Mouse (Mus musculus): ENCODE results near the gene Apoc4. TPM values are rescaled to one million over a fixed set of nuclear protein-coding genes. Genes with fewer than 3 reads are reported as not detected.

Apoc4 gene
- polyA plus RNA-seq, 1 experiment from 2014 or later, result not detected

- peaks cover 57% of the 10 kb centered on the region for H3K36me3 ChIP-seq (replicated peaks)
- no peak overlapping the region for H3K4me2 ChIP-seq
- ATAC-seq (ENCODE audit: low FRiP score), result no peak
- 58% methylated on average over 4 of the region's 4 CpGs for WGBS
- H3K27me3 ChIP-seq, result no peaks in the 10 kb centered on the region
- no peak overlapping the region for H3K4me3 ChIP-seq (replicated peaks)
- H3K9me3 ChIP-seq, result no peaks in the 10 kb centered on the region
- H3K9ac ChIP-seq, result no peak overlapping the region
- H3K4me1 ChIP-seq, result peaks cover 19% of the 10 kb centered on the region
- no peak overlapping the region for H3K27ac ChIP-seq
Observed at GRCm38 (mm10) chr7:19713196-19713595, 31.9 kb upstream of the Apoc4 start.

DNA sequence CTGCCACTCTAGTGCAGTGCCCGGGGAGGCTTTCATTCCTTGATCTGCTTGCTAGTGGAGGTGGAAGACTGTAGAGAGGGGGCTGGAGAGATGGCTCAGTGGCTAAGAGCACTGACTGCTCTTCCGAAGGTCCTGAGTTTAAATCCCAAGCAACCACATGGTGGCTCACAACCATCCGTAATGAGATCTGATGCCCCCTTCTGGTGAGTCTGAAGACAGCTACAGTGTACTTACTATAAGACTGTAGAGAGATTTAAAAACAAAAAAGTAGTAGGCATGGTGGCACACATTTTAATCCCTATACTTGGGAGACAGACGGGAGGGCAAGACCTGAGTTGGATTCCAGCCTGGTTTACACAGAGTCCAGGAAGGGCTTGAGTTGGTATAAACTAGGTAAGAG, 31.1 kb upstream of the Apoc4 start:
- H3K9ac ChIP-seq, result no peak overlapping the region
- H3K4me1 ChIP-seq, result peaks cover 19% of the 10 kb centered on the region
- no peak overlapping the region for H3K4me2 ChIP-seq
- no peak overlapping the region for H3K4me3 ChIP-seq (replicated peaks)
- H3K27me3 ChIP-seq, result no peaks in the 10 kb centered on the region
- peaks cover 62% of the 10 kb centered on the region for H3K36me3 ChIP-seq (replicated peaks)
- H3K27ac ChIP-seq, result no peak overlapping the region
- WGBS, result 72% methylated on average over 4 of the region's 4 CpGs
- no peak for ATAC-seq (ENCODE audit: low FRiP score)
- no peaks in the 10 kb centered on the region for H3K9me3 ChIP-seq

DNA sequence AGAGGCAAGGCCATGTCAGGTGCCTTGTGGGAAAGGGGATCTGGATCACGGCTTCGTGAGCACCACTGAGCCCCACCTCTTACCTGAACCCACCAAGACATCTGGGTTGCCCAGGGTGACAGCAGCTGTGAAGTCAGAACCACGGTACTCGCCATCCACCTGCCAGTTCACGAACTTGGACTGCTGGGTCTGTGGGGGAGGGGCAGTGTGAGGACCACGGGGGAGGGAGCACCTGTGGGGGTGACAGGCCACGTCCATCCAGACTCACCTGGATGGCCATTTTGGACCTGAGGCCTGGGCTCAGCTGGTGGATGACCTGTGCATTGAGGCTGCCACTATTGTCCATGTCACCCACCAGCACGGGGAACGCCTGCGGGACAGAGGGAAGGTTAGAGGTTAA, 29.4 kb upstream of the Apoc4 start:
- peaks cover 70% of the 10 kb centered on the region for H3K36me3 ChIP-seq (replicated peaks)
- 94% methylated on average over 10 of the region's 10 CpGs for WGBS

GRCm38 (mm10) chr7:19705271-19705670, 24.0 kb upstream of the Apoc4 start:
- Histone ChIP-seq H3K4me2 (no peak overlapping the region), H3K27me3 (no peaks in the 10 kb centered on the region), H3K4me1 (peaks cover 3% of the 10 kb centered on the region), H3K9me3 (no peaks in the 10 kb centered on the region), H3K27ac (no peak overlapping the region), H3K9ac (no peak overlapping the region), H3K36me3 (replicated peaks) (peaks cover 69% of the 10 kb centered on the region), H3K4me3 (replicated peaks) (no peak overlapping the region)
- no peak for ATAC-seq (ENCODE audit: low FRiP score)
- WGBS, result 95% methylated on average over 7 of the region's 7 CpGs

More for the DNA sequence above, 29.4 kb upstream of the Apoc4 start:
- Histone ChIP-seq H3K27ac (no peak overlapping the region), H3K27me3 (no peaks in the 10 kb centered on the region), H3K4me2 (no peak overlapping the region), H3K4me1 (peaks cover 13% of the 10 kb centered on the region), H3K4me3 (replicated peaks) (no peak overlapping the region), H3K9ac (no peak overlapping the region), H3K9me3 (no peaks in the 10 kb centered on the region)
- ATAC-seq (ENCODE audit: low FRiP score), result no peak

DNA sequence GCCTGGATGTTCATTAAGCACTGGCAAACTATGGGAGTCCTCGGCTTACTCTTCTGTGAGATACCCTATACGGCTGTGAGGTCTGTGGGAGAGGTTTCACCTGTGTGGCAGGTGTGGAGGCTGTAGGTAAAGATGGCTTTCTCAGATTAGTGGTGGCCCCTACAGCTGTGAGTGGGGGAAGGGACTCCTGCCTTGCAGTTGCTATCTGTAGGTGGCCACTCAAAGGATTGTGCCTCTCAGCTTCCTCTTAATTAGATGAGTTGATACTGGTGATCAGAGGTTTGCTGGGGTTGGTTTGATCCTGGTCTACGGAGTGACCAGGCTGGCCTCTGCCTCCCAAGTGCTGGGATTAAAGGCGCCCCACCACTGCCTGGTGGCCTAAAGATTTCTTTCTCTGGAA, 23.2 kb upstream of the Apoc4 start:
- ATAC-seq (ENCODE audit: low FRiP score), result no peak
- no peaks in the 10 kb centered on the region for H3K9me3 ChIP-seq
- H3K36me3 ChIP-seq (replicated peaks), result peaks cover 63% of the 10 kb centered on the region
- H3K4me1 ChIP-seq, result peaks cover 5% of the 10 kb centered on the region
- H3K4me3 ChIP-seq (replicated peaks), result no peak overlapping the region
- no peak overlapping the region for H3K27ac ChIP-seq
- no peak overlapping the region for H3K4me2 ChIP-seq
- no peaks in the 10 kb centered on the region for H3K27me3 ChIP-seq
- 87% methylated on average over 4 of the region's 4 CpGs for whole genome bisulfite sequencing
- H3K9ac ChIP-seq, result no peak overlapping the region

GRCm38 (mm10) chr7:19702859-19703555, 21.7 kb upstream of the Apoc4 start:
- H3K36me3 ChIP-seq (replicated peaks), result peaks cover 50% of the 10 kb centered on the region
- 0 out of 2 replicates have a peak, but pooled peaks cover 4% of the 10 kb centered on the region for H3K27me3 ChIP-seq
- H3K9me3 ChIP-seq, result no peaks in the 10 kb centered on the region
- no peak overlapping the region for H3K27ac ChIP-seq
- no peak overlapping the region for H3K4me2 ChIP-seq
- no peak for ATAC-seq (ENCODE audit: low FRiP score)
- no peak overlapping the region for H3K4me3 ChIP-seq (replicated peaks)
- 93% methylated on average over 16 of the region's 16 CpGs for WGBS
- peaks cover 20% of the 10 kb centered on the region for H3K4me1 ChIP-seq
- no peak overlapping the region for H3K9ac ChIP-seq

DNA sequence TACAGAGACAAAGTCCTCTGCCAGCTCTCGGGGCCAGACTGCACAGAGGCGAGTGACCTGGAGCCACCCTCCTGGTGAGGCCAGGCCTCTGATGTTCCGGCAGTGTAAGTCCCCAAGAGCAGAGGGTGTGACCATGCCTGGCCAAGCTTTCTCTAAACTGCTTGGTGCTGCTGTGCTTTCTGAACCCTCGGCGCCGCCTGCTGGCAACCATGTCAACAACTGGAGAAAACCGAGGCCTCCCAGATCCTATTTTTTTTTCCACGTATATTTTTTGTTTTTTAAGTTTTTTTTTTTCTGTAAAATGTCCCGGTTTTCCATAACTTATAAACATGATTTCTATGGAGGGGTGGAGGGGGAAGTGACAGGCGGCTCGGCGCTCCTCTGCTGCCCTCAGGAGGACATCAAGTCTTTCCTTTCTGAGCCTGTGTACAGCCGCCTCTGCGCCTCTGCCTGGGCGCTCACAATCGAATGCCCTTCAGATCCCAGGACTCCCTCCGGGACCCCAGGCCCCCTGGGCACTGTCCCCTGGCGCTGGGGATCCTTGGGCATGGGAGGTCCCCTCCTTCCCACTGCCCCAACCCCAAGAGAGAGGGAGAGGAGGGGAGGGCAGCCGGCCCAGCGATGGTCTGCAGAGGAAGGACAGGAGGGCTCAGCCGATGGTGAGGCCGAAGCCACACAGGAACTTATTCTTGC, 19.9 kb upstream of the Apoc4 start:
- WGBS, result 32% methylated on average over 22 of the region's 22 CpGs
- no peak overlapping the region for H3K4me2 ChIP-seq
- 0 out of 2 replicates have a peak, but pooled peaks cover 6% of the 10 kb centered on the region for H3K9me3 ChIP-seq
- H3K27me3 ChIP-seq, result 0 out of 2 replicates have a peak, but pooled peaks cover 4% of the 10 kb centered on the region
- peaks cover 21% of the 10 kb centered on the region for H3K4me1 ChIP-seq
- H3K27ac ChIP-seq, result 0 out of 2 replicates have a peak overlapping the region, but pooled peaks have one; percentile 42
- no peak overlapping the region for H3K4me3 ChIP-seq (replicated peaks)
- H3K36me3 ChIP-seq (replicated peaks), result peaks cover 43% of the 10 kb centered on the region
- ATAC-seq (ENCODE audit: low FRiP score), result peak; percentile 50; the same call in 1 of the 2 replicates
- H3K9ac ChIP-seq, result no peak overlapping the region

- H3K4me3 ChIP-seq (replicated peaks), result no peak overlapping the region
- WGBS, result 66% methylated on average over 12 of the region's 12 CpGs
- H3K9me3 ChIP-seq, result 0 out of 2 replicates have a peak, but pooled peaks cover 6% of the 10 kb centered on the region
- no peak overlapping the region for H3K4me2 ChIP-seq
- peak overlapping the region; percentile 25; the same call in 1 of the 2 replicates for H3K27ac ChIP-seq
- H3K4me1 ChIP-seq, result peaks cover 21% of the 10 kb centered on the region
- no peak overlapping the region for H3K9ac ChIP-seq
- 0 out of 2 replicates have a peak, but pooled peaks cover 4% of the 10 kb centered on the region for H3K27me3 ChIP-seq
- H3K36me3 ChIP-seq (replicated peaks), result peaks cover 45% of the 10 kb centered on the region
- ATAC-seq (ENCODE audit: low FRiP score), result no peak
Observed at GRCm38 (mm10) chr7:19700299-19701068, 19.2 kb upstream of the Apoc4 start.

GRCm38 (mm10) chr7:19699827-19700148, 18.5 kb upstream of the Apoc4 start:
- H3K27me3 ChIP-seq, result 0 out of 2 replicates have a peak, but pooled peaks cover 4% of the 10 kb centered on the region
- H3K4me2 ChIP-seq, result no peak overlapping the region
- no peak for ATAC-seq (ENCODE audit: low FRiP score)
- peaks cover 21% of the 10 kb centered on the region for H3K4me1 ChIP-seq
- no peak overlapping the region for H3K9ac ChIP-seq
- WGBS, result 81% methylated on average over 4 of the region's 4 CpGs
- 0 out of 2 replicates have a peak, but pooled peaks cover 6% of the 10 kb centered on the region for H3K9me3 ChIP-seq
- no peak overlapping the region for H3K4me3 ChIP-seq (replicated peaks)
- no peak overlapping the region for H3K27ac ChIP-seq
- H3K36me3 ChIP-seq (replicated peaks), result peaks cover 40% of the 10 kb centered on the region

- Histone ChIP-seq H3K9ac (peak within 1 kb of the TSS; percentile 50), H3K27ac (peak within 1 kb of the TSS; percentile 27; the same call in 1 of the 2 replicates), H3K27me3 (0 out of 2 replicates have a peak, but pooled peaks cover 4% of the 10 kb centered on the region), H3K9me3 (0 out of 2 replicates have a peak, but pooled peaks cover 6% of the 10 kb centered on the region), H3K36me3 (replicated peaks) (peaks cover 34% of the 10 kb centered on the region), H3K4me3 (replicated peaks) (peak within 1 kb of the TSS; percentile 35), H3K4me2 (peak within 1 kb of the TSS; percentile 64), H3K4me1 (peaks cover 21% of the 10 kb centered on the region)
- 1% methylated on average over 20 of the region's 20 CpGs for WGBS
- peak; percentile 47 for ATAC-seq (ENCODE audit: low FRiP score)
Observed at GRCm38 (mm10) chr7:19698907-19699826, 17.9 kb upstream of the Apoc4 start, which contains the start of gene Apoe. Gene Apoe, minus strand, starts transcription at chr7:19699188.

All from forebrain, embryonic 12.5 days (tissue).